Mouse (Mus musculus) forebrain, embryonic 14.5 days (tissue): ENCODE measurements around the gene Gm14190. TPM values are rescaled to one million over a fixed set of nuclear protein-coding genes. Genes with fewer than 3 reads are reported as not detected.
"Not testable (repeated sequence)": the region's sequence is repeated elsewhere in the genome, so short reads cannot be mapped to it uniquely, and the experiment has no call there.

ENCODE experiments used
- ATAC-seq: fragments of 200-750 bp; cut with Nextera tagmentation; 2 replicates; pipeline ENCODE4 v1.8.0; 2017; ENCODE audit warnings: mild to moderate bottlenecking, moderate library complexity
- DNase-seq: peaks from one replicate; pipeline ENCODE4 v3.0.0-alpha.2; 2015; ENCODE audit warnings: low spot score
- H3K27ac ChIP-seq: fragments of 300-500 bp; sonication (generic); 2 replicates; pipeline ENCODE4 v1.5.1; 2014; ENCODE audit warnings: low read depth, mild to moderate bottlenecking, control low read depth, low read length, moderate library complexity
- H3K27me3 ChIP-seq: fragments of 300-500 bp; sonication (generic); replicated peaks from 2 replicates; pipeline ENCODE4 v1.6.1; 2014; ENCODE audit warnings: low read length, control low read depth, mixed read lengths; ENCODE audit not compliant: control insufficient read depth, insufficient read depth
- H3K36me3 ChIP-seq: fragments of 300-500 bp; sonication (generic); 2 replicates; pipeline ENCODE4 v1.6.1; 2014; ENCODE audit warnings: low read length, control low read depth; ENCODE audit not compliant: control insufficient read depth, insufficient read depth
- H3K4me1 ChIP-seq: fragments of 300-500 bp; sonication (generic); 2 replicates; pipeline ENCODE4 v1.6.1; 2014; ENCODE audit warnings: antibody characterized with exemption, low read length, control low read depth; ENCODE audit not compliant: control insufficient read depth, insufficient read depth
- H3K4me2 ChIP-seq: fragments of 300-500 bp; sonication (generic); 2 replicates; pipeline ENCODE4 v1.6.1; 2014; ENCODE audit warnings: mild to moderate bottlenecking, control low read depth, low read length
- H3K4me3 ChIP-seq: fragments of 300-500 bp; sonication (generic); 2 replicates; pipeline ENCODE4 v1.5.1; 2014; ENCODE audit warnings: low read depth, low read length, control low read depth
- H3K9ac ChIP-seq: fragments of 300-500 bp; sonication (generic); 2 replicates; pipeline ENCODE4 v1.6.1; 2014; ENCODE audit warnings: mild to moderate bottlenecking, low read length, control low read depth, moderate library complexity
- H3K9me3 ChIP-seq: fragments of 300-500 bp; sonication (generic); replicated peaks from 2 replicates; pipeline ENCODE4 v1.6.1; 2016; ENCODE audit warnings: low read length, control low read depth, mixed read lengths; ENCODE audit not compliant: control insufficient read depth
- WGBS: fragments of 180-500 bp; shearing (Covaris S2); extraction: QIAGEN DNeasy Blood & Tissue Kit; methylation state at CpG from one replicate; pipeline ENCODE4 v1.1.7; 2014; 5-methylcytosine and 5-hydroxymethylcytosine counted together
- polyA plus RNA-seq: library from polyadenylated mRNA; unstranded; fragments of >200 nt; fragmentation: Nextera tagmentation; extraction: Ambion mirVana; gene quantifications from 2 replicates; pipeline ENCODE4 v1.2.1, GENCODE M21; 2014

The Gm14190 gene
- polyA plus RNA-seq, 1 experiment from 2014 or later, result not detected

GRCm38 (mm10) chr11:99658467-99659010 lies 32.0 kb downstream of the Gm14190 start, which contains the start of gene Gm11563:
Gene Gm11563, minus strand, starts transcription at chr11:99658960.
- not testable (repeated sequence) for H3K9ac ChIP-seq, H3K27me3 ChIP-seq, H3K4me3 ChIP-seq, DNase-seq, H3K4me1 ChIP-seq, ATAC-seq, H3K27ac ChIP-seq, H3K9me3 ChIP-seq, H3K4me2 ChIP-seq, H3K36me3 ChIP-seq
- 56% methylated on average over 10 of the region's 10 CpGs for WGBS

- no peaks in the 10 kb centered on the region for H3K9me3 ChIP-seq
- H3K27me3 ChIP-seq, result no peaks in the 10 kb centered on the region
- H3K4me3 ChIP-seq, result no peak overlapping the region
- 43% methylated on average over 5 of the region's 5 CpGs for WGBS
- H3K4me2 ChIP-seq, result no peak overlapping the region
- no peaks in the 10 kb centered on the region for H3K36me3 ChIP-seq
- H3K9ac ChIP-seq, result no peak overlapping the region
- H3K4me1 ChIP-seq, result no peaks in the 10 kb centered on the region
- no peak for DNase-seq
- ATAC-seq, result no peak
- no peak overlapping the region for H3K27ac ChIP-seq
These were observed 33.5 kb downstream of the Gm14190 start for GRCm38 (mm10) chr11:99657051-99657450.

- 72% methylated on average over 2 of the region's 2 CpGs for WGBS
These were observed 40.4 kb downstream of the Gm14190 start, which contains the start of gene Gm11555 for GRCm38 (mm10) chr11:99650136-99650535. Gene Gm11555, minus strand, starts transcription at chr11:99650236.

GRCm38 (mm10) chr11:99646444-99646843 lies 44.1 kb downstream of the Gm14190 start:
- Histone ChIP-seq H3K9ac (no peak overlapping the region), H3K36me3 (no peaks in the 10 kb centered on the region), H3K4me3 (no peak overlapping the region), H3K4me2 (no peak overlapping the region), H3K27ac (no peak overlapping the region), H3K9me3 (no peaks in the 10 kb centered on the region), H3K27me3 (no peaks in the 10 kb centered on the region), H3K4me1 (no peaks in the 10 kb centered on the region)
- DNase-seq (no peak), ATAC-seq (no peak)
- 91% methylated on average over 15 of the region's 15 CpGs for whole genome bisulfite sequencing

More at GRCm38 (mm10) chr11:99650136-99650535, 40.4 kb downstream of the Gm14190 start, which contains the start of gene Gm11555:
- no peak for ATAC-seq
- Histone ChIP-seq H3K9me3 (no peaks in the 10 kb centered on the region), H3K36me3 (no peaks in the 10 kb centered on the region), H3K27me3 (no peaks in the 10 kb centered on the region), H3K27ac (no peak within 1 kb of the TSS), H3K4me2 (no peak within 1 kb of the TSS), H3K4me3 (no peak within 1 kb of the TSS), H3K4me1 (no peaks in the 10 kb centered on the region), H3K9ac (no peak within 1 kb of the TSS)
- no peak for DNase-seq

- Histone ChIP-seq H3K4me1 (no peaks in the 10 kb centered on the region), H3K4me3 (no peak overlapping the region), H3K27me3 (no peaks in the 10 kb centered on the region), H3K9ac (no peak overlapping the region), H3K27ac (no peak overlapping the region), H3K9me3 (no peaks in the 10 kb centered on the region), H3K4me2 (no peak overlapping the region), H3K36me3 (no peaks in the 10 kb centered on the region)
- DNase-seq, result peak; percentile 58
- WGBS, result 69% methylated on average over 3 of the region's 3 CpGs
- ATAC-seq, result no peak
These were observed 46.2 kb downstream of the Gm14190 start for GRCm38 (mm10) chr11:99644351-99644750.

GRCm38 (mm10) chr11:99643635-99644139 lies 46.9 kb downstream of the Gm14190 start, which contains the start of gene Krtap4-7:
Gene Krtap4-7, minus strand, starts transcription at chr11:99644089.
- H3K27me3 ChIP-seq, DNase-seq, H3K4me3 ChIP-seq, H3K36me3 ChIP-seq, ATAC-seq, H3K4me1 ChIP-seq, H3K9me3 ChIP-seq, H3K4me2 ChIP-seq, H3K9ac ChIP-seq, H3K27ac ChIP-seq: not testable (repeated sequence)
- 80% methylated on average over 9 of the region's 9 CpGs for WGBS

- ATAC-seq, result no peak
- Histone ChIP-seq H3K4me1 (no peaks in the 10 kb centered on the region), H3K9ac (no peak overlapping the region), H3K27me3 (no peaks in the 10 kb centered on the region), H3K27ac (no peak overlapping the region), H3K9me3 (no peaks in the 10 kb centered on the region), H3K4me3 (no peak overlapping the region), H3K36me3 (no peaks in the 10 kb centered on the region), H3K4me2 (no peak overlapping the region)
- 53% methylated on average over 1 of the region's 1 CpGs for WGBS
- no peak for DNase-seq
These were observed 49.6 kb downstream of the Gm14190 start for GRCm38 (mm10) chr11:99640926-99641325.

Other genes with a start within 250 kb of the Gm14190 start
- 0.10 TPM in 1 of 2 replicates, not detected in the other for gene Krt23, start 197.6 kb downstream of the Gm14190 start, polyA plus RNA-seq
- gene Krt39, start 169.4 kb downstream of the Gm14190 start, polyA plus RNA-seq, result not detected in 2 replicates
- not detected in 2 replicates for gene Krt40, start 147.6 kb downstream of the Gm14190 start, polyA plus RNA-seq
- gene Krtap3-3, start 139.9 kb downstream of the Gm14190 start, polyA plus RNA-seq, result not detected in 2 replicates
- gene Krtap3-2, start 133.9 kb downstream of the Gm14190 start, polyA plus RNA-seq, result not detected in 2 replicates
- gene Gm11939, start 131.3 kb downstream of the Gm14190 start, polyA plus RNA-seq, result not detected in 2 replicates
- gene Krtap3-1, start 124.1 kb downstream of the Gm14190 start, polyA plus RNA-seq, result not detected in 2 replicates
- not detected in 2 replicates for gene Krtap1-5, start 109.7 kb downstream of the Gm14190 start, polyA plus RNA-seq
- not detected in 2 replicates for gene Krtap1-4, start 107.1 kb downstream of the Gm14190 start, polyA plus RNA-seq
- not detected in 2 replicates for gene Krtap1-3, start 99.4 kb downstream of the Gm14190 start, polyA plus RNA-seq
- not detected in 2 replicates for gene Krtap9-3, start 92.6 kb downstream of the Gm14190 start, polyA plus RNA-seq
- not detected in 2 replicates for gene Gm11938, start 87.4 kb downstream of the Gm14190 start, polyA plus RNA-seq
- gene Gm11937, start 80.6 kb downstream of the Gm14190 start, polyA plus RNA-seq, result not detected in 2 replicates
- gene Krtap2-4, start 75.9 kb downstream of the Gm14190 start, polyA plus RNA-seq, result not detected in 2 replicates
- gene Gm11562, start 70.3 kb downstream of the Gm14190 start, polyA plus RNA-seq, result not detected in 2 replicates
- not detected in 2 replicates for gene Krtap4-1, start 62.5 kb downstream of the Gm14190 start, polyA plus RNA-seq
- gene Krtap4-2, start 55.7 kb downstream of the Gm14190 start, polyA plus RNA-seq, result not detected in 2 replicates
- gene Krtap4-7, start 46.7 kb downstream of the Gm14190 start, polyA plus RNA-seq, result not detected in 2 replicates
- gene Gm11555, start 40.5 kb downstream of the Gm14190 start, polyA plus RNA-seq, result not detected in 2 replicates
- not detected in 2 replicates for gene Gm11563, start 31.8 kb downstream of the Gm14190 start, polyA plus RNA-seq
- not detected in 2 replicates for gene Krtap4-6, start 24.8 kb downstream of the Gm14190 start, polyA plus RNA-seq
- not detected in 2 replicates for gene Gm14180, start 43.5 kb upstream of the Gm14190 start, polyA plus RNA-seq
- gene Gm11595, start 82.2 kb upstream of the Gm14190 start, polyA plus RNA-seq, result not detected in 2 replicates
- not detected in 2 replicates for gene Krtap4-8, start 90.0 kb upstream of the Gm14190 start, polyA plus RNA-seq
- not detected in 2 replicates for gene Krtap4-9, start 94.5 kb upstream of the Gm14190 start, polyA plus RNA-seq
- gene Gm11596, start 102.7 kb upstream of the Gm14190 start, polyA plus RNA-seq, result not detected in 2 replicates
- not detected in 2 replicates for gene Gm11569, start 108.2 kb upstream of the Gm14190 start, polyA plus RNA-seq
- not detected in 2 replicates for gene Gm11554, start 113.7 kb upstream of the Gm14190 start, polyA plus RNA-seq
- not detected in 2 replicates for gene Krtap4-13, start 119.2 kb upstream of the Gm14190 start, polyA plus RNA-seq
- gene Gm11564, start 124.9 kb upstream of the Gm14190 start, polyA plus RNA-seq, result not detected in 2 replicates
- not detected in 2 replicates for gene 2300003K06Rik, start 147.3 kb upstream of the Gm14190 start, polyA plus RNA-seq
- gene Krtap4-16, start 160.9 kb upstream of the Gm14190 start, polyA plus RNA-seq, result not detected in 2 replicates
- not detected in 2 replicates for gene Gm11568, start 167.2 kb upstream of the Gm14190 start, polyA plus RNA-seq
- not detected in 2 replicates for gene Gm11559, start 173.7 kb upstream of the Gm14190 start, polyA plus RNA-seq
- not detected in 2 replicates for gene Krtap9-1, start 182.6 kb upstream of the Gm14190 start, polyA plus RNA-seq
- gene Gm11567, start 188.4 kb upstream of the Gm14190 start, polyA plus RNA-seq, result not detected in 2 replicates
- gene Krtap31-1, start 217.2 kb upstream of the Gm14190 start, polyA plus RNA-seq, result not detected in 2 replicates
- not detected in 2 replicates for gene Gm11565, start 224.0 kb upstream of the Gm14190 start, polyA plus RNA-seq
- gene Krtap31-2, start 245.6 kb upstream of the Gm14190 start, polyA plus RNA-seq, result not detected in 2 replicates